Mouse (Mus musculus) gastrocnemius, postnatal 25 days (tissue): ENCODE data around the gene Actrt1. TPM values are rescaled to one million over a fixed set of nuclear protein-coding genes. Genes with fewer than 3 reads are reported as not detected.

Experiments used
- DNase-seq: peaks from one replicate; pipeline ENCODE4 v3.0.0; 2022
- long read RNA-seq, 2 experiments: library from polyadenylated mRNA; stranded (forward); transcript quantifications; one replicate each; pipeline ENCODE4 v2.0.0; 2021
- total RNA-seq, 2 experiments: library from RNA; stranded (reverse); gene quantifications; 1 replicate in 1 of 2; 2 replicates in 1 of 2; pipeline ENCODE4 v1.2.3; 2021

Gene Actrt1
- total RNA-seq: not detected
- long read RNA-seq, experiment 1: 0 reads
- long read RNA-seq, experiment 2: 0 reads

- DNase-seq: no peak
Measured at GRCm38 (mm10) chrX:46328707-46329106, at the start of gene Actrt1. Gene Actrt1, plus strand, starts transcription at chrX:46329007.

GRCm38 (mm10) chrX:46331463-46332115 lies 2.8 kb downstream of the Actrt1 start:
- DNase-seq: no peak
